Mouse (Mus musculus) adipocyte (in vitro differentiated cells): Measurements from ENCODE around the gene Cacna2d2.

Experiments
- DNase-seq: peaks from one replicate; pipeline ENCODE4 v3.0.0-alpha.2; 2016; ENCODE audit warnings: low spot score

Cacna2d2 gene

GRCm38 (mm10) chr9:107462907-107463306 is 63.5 kb downstream of the Cacna2d2 start:
- no peak for DNase-seq

GRCm38 (mm10) chr9:107463509-107463908 is 64.1 kb downstream of the Cacna2d2 start:
- peak; percentile 41 for DNase-seq

DNA sequence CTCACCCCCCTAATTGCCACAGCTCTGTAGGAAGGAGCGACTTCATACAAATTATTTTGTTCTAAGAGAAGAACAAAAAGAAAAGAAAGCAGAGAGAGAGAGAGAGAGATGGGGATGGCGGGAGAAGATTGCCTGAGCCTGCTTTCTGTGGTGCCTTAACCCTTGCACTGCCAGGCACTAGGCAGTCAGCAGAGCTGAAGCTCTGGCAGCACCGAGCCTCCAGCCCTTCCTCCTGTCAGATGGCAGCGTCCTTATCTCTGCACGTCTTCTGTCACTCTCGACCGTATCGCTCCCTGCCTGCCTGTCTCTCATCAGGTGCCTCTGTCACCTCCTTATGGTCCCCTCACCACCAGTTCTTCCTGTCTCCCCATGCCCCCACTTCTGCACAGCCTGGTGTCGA is 64.7 kb downstream of the Cacna2d2 start:
- no peak for DNase-seq

- DNase-seq, result no peak
Measured at GRCm38 (mm10) chr9:107465657-107466056, 66.2 kb downstream of the Cacna2d2 start.

GRCm38 (mm10) chr9:107469213-107469795 is 69.9 kb downstream of the Cacna2d2 start:
- DNase-seq, result no peak

GRCm38 (mm10) chr9:107470427-107470826 is 71.0 kb downstream of the Cacna2d2 start:
- DNase-seq, result no peak

DNA sequence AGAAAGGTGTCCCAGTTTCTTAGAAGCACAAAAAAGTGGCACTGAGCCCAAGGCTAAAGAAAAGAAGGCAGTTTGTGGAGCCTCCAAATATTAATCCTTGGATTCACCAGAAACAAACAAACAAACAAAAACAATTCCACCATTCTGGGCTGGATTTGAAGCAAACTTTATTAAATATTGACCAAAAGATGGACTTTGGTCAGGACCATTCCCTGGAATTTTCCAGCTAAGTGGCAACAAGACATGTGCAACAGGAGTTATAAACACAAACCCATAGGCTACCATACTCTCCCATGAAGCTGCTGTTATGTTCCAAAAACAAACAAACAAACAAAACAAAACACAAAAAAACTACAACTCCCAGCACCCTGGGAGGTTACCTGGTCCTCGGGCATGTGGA is 74.6 kb downstream of the Cacna2d2 start:
- DNase-seq, result no peak

DNA sequence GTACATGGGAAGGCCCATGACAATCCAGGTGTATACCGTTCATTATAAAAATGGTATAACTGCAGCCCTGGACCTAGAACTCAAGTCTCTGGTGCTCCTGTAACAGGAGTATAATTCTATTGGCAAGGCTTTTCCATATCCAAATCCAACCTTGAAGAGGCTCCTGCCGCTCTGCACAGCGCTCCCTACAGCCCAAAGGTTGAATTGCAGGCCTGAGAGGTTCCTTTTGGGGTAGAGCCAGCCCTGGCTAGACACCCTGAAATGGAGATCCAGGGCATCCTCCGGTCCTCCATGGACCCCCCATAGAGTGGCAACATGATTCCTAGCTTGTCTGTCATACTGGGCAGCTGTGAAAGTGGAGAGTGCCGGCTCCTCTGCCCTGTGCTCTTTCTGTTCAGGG is 79.6 kb downstream of the Cacna2d2 start:
- no peak for DNase-seq

DNA sequence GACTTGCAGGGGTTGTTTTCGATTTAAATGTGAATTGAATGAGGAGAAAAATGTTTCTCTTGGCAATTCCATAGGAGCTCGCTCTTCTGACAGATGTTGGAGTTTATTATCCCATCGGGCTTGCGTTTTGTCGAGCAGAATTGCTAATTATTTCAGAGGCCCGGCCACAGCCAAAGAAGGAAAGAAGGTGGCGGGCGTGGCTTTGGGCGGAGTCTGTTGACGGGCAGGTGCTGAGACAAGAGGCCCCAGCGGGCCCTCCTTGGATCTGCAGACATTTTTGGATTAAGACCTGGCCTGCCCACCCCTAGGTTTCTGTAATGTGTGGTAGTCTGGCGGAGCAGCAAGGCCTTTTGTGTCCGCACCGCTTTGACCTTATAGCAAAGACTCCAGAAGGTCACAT is 80.2 kb downstream of the Cacna2d2 start:
- DNase-seq, result no peak

DNA sequence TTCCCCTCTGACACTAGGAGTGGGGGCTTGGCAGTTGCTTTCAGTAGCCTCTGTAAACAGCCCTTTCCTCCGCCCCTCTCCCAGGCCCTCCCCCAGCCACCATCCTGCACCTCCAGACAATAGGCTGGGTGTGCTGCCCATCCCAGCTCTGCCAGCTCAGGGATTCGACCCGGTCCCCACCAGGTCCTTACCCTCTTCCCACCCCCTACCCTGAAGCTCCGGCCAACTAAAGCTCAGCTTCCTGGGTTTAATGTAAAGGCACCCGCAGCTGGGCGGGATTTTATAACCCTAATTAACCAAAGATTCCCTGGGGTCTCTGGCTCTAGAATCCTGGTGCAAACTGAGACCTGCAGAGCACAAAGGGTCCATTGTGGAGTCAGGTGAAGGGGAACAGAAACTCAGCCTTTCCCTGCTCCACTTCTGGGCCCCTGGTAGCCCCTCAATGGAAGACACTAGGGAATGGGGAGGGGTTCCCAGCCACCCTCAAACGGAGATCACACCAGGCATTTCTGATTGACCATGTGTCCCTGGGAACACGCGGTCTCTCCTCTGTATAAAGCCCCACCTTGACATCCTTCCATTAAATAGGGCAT is 81.2 kb downstream of the Cacna2d2 start:
- DNase-seq, result no peak

DNA sequence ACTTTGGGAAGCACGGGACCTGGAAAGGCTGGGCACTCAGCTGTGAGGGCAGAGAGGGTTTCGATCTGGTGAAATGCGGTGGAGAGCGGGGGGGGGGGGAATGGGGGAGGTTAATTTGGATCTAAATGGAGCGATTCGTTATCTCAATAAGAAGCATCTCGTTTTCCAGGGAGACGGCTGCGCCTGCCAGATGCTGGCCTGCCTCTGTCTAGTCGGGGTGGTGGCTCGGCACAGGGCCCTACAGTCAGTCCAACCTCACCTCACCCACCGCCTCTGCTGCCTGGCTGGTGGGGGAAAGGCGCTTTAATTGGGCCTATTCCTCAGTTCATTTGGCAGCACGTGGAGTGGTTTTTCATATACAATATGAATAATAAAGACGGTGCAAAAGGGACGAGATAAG is 81.9 kb downstream of the Cacna2d2 start:
- DNase-seq, result no peak

DNA sequence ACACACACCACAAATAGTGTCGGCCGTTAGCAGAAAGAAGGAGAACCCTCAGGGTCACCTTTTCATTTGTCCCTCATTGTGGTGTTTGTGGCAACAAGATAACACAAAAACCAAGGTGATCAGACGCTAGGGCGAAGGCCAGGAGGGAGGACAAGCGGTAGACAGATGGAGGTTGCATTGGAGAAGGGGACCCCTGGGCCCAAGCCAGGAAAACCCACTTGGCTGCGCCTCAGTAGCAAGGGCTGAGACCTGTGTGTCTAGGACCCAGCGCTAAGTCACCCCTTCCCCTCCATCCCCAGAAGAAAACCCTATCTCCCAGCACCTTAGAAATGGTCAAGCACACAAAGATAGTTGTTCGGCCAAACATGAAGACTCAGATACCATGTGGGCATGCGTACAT is 82.6 kb downstream of the Cacna2d2 start:
- DNase-seq, result no peak

DNA sequence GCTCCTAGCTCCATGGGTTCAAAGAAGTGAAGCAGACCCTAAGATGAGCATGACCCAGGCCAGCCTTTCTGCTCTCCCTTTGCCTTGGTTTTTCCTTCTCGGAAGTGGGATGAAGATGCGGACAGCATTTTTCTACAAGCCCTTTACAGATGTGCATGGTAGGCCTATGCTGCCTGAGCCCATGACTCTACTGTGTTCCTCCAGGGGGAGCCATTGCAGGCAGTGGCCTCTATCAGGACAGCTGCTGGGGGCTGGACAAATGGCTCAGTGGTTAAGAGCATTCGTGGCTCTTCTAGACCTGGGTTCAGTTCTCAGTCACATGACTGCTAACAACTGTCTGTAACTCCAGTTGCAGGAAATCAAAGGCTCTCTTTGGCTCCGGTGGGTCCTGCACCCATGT is 83.4 kb downstream of the Cacna2d2 start:
- no peak for DNase-seq

DNA sequence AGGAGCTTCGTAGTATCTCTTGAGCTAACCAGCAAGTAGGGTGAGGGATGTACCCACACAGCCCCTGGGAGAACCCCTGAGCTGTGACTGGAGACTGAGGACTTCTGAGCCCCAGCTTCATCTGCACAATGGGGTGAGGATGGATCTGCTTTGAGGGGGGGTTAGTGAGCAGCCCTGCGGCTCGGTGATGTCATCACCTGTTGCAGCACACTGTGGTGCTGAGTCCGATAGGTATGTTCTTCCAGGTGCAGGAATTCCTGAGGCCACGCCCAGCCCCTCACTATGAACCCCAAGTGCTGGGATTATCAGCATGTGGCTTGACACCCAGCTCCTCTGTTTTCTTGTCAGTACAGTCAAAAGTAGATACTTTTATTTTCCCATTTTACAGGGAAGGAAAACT is 84.3 kb downstream of the Cacna2d2 start:
- DNase-seq, result no peak

DNA sequence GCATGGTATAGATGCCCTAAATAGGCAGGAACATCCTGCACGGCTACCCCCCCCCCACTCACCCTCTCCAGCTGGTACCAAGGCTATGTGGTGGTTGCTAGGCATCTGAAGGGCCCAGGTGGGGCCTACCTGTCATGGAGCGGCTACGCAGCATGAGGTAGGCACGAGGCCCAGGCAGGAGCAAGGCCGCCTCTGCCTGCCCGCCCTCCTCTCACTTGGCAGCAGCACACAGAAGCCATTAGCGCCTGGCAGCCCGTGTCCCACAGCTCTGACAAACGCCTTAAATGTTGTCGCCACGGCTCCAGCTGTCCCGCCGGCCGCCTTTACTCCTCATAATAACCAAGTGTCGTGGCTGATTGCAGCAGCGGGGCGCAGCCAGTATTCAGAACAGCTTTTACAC is 84.9 kb downstream of the Cacna2d2 start:
- DNase-seq, result no peak

- DNase-seq, result no peak
Measured at GRCm38 (mm10) chr9:107484766-107485165, 85.4 kb downstream of the Cacna2d2 start.

GRCm38 (mm10) chr9:107486086-107486485 is 86.7 kb downstream of the Cacna2d2 start:
- no peak for DNase-seq

- DNase-seq, result peak; percentile 85
Measured at GRCm38 (mm10) chr9:107486507-107487225, 87.3 kb downstream of the Cacna2d2 start.

- DNase-seq, result no peak
Measured at GRCm38 (mm10) chr9:107490146-107490545, 90.7 kb downstream of the Cacna2d2 start.

DNA sequence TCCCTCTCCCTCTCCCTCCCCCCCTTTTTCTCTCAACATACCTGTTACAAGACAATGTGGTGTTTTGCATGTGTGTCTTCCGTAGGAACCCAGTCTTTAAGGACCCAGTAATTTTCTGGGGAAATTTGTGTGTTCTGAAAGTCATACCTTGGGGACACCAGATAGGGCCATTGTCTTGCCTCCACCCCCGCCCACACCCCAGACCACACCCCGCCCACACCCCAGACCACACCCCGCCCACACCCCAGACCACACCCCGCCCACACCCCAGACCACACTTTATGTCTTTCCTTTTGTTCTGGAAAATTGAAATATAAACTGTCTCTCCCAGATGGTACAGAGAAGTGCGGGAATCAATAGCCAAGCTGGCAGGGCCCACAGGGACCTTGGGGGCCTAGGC is 91.2 kb downstream of the Cacna2d2 start:
- DNase-seq, result no peak

DNA sequence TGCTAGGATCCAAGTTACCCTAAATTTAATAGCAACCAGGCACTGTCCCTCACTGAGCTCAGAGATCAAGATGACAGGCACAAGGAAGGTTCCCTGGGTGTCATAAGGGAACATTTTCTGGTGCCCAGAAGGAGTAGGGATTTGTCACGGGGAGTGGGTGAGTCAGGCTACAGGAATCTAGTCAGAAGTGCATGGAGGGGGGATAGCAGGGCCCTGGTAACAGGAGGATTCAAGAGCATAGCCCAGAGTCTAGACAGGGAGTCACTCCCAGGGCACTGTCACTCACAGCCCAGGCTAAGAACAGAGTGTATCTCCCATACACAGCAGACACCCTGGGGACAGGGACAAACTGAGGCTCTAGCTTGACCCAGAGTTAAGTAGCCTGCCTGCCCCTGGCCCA is 94.1 kb downstream of the Cacna2d2 start:
- DNase-seq, result no peak

GRCm38 (mm10) chr9:107494238-107494637 is 94.8 kb downstream of the Cacna2d2 start:
- DNase-seq, result no peak

DNA sequence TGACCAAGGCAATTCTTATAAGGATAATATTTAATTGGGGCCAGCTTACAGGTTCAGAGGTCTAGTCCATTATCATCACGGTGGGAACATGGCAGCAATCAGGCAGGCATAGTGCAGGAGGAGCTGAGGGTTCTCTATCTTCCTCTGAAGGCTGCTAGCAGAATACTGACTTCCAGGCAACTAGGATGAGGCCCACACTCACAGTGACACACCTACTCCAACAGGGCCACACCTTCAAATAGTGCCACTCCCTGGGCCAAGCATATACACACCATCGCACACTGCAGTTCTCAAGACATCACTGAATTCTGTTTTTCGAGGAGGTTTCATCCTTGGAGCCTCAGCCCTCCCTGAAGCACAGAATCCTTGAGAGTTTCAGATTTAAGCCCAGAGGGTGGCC is 96.9 kb downstream of the Cacna2d2 start:
- no peak for DNase-seq
